Mouse (Mus musculus): ENCODE data around the gene Mrpl58.

DNA sequence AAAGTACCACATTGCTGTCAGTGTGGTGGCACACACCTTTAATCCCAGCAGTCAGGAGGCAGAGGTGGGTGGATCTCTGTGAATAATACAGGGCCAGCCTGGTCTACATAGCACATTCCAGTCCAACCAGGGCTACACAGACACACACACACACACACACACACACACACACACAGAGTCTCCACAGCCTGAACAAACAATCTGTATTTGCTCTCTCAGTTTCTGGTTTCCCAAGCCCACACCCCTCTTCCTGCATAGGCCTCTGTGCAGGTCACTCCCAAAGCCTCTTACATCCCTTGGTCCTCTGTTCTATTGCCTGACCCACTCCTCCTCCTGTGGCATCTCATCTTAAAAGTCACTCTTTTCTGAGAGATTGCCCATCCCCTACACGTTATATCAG is 31.5 kb upstream of the Mrpl58 start:
- TF ChIP-seq CTCF (IDR thresholded peaks at IDR 0.05; ENCODE audit: borderline replicate concordance, control insufficient read depth, extremely low read depth, insufficient read depth, low read length, poor library complexity) (no peak), POLR2A (IDR thresholded peaks at IDR 0.05; ENCODE audit: control insufficient read depth, extremely low read depth, insufficient read depth, low read length, poor library complexity) (no peak)

Data from thymus, adult 2 months (tissue).